Comparison of ENCODE assay signal across 25 mouse cellular contexts in the genomic region with DNA sequence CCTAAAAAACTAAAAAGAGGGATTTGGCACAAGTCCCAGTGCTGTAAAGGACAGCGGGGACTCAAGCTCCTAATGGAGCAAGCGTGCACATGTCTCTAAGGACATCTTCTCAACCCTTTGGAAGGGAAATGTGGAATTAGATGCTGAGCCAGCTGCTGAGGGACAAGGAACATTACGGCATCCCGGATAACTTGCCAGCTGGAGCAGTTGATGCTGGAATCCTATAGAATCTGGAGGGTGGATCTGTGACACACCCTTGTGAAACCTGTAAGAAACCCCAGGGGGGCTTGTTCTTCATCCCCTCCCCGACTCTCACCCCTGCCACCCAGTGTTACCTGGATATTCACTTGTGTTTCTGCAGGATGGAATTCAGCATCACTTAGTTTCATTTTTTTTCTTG. TPM values are rescaled to one million over a fixed set of nuclear protein-coding genes. Genes with fewer than 3 reads are reported as not detected.
DNase-seq lines count a peak whose midpoint lies in the region; ATAC-seq and TF ChIP-seq lines count a peak whose summit lies in the region.
"Had no signal": no experiment of that assay in that cellular context is flagged by ENCODE, and none has a peak within 500 bp of the region (broad histone marks: within the 10 kb centered on the region; RNA-seq: fewer than 3 reads in every experiment).

No protein-coding gene starts in this region.

- no peak overlapping the region for H3K9ac ChIP-seq in lung, postnatal 0 days (replicated peaks; ENCODE audit: low read depth)
- H3K9ac ChIP-seq: hindbrain, embryonic 13.5 days; kidney, embryonic 15.5 days; midbrain, embryonic 15.5 days; neural tube, embryonic 13.5 days; stomach, embryonic 15.5 days had no signal

- TF ChIP-seq EP300 in lung, postnatal 0 days (IDR thresholded peaks at IDR 0.05): no peak

- ATAC-seq in lung, postnatal 0 days: no peak
- ATAC-seq: forebrain, embryonic 16.5 days; midbrain, embryonic 15.5 days; Patski had no signal

- 74% methylated on average over 5 of the region's 5 CpGs for WGBS in lung, postnatal 0 days

- no peak overlapping the region for H3K4me3 ChIP-seq in gastrocnemius, adult 2 months
- H3K4me3 ChIP-seq in lung, postnatal 0 days (ENCODE audit: low read depth, low read length): no peak overlapping the region
- H3K4me3 ChIP-seq: forebrain, embryonic 10.5 days; hindbrain, embryonic 13.5 days; kidney, embryonic 15.5 days; midbrain, embryonic 15.5 days; myocyte; neural tube, embryonic 13.5 days; stomach, embryonic 15.5 days had no signal

- no peaks in the 10 kb centered on the region for H3K9me3 ChIP-seq in lung, postnatal 0 days (ENCODE audit: low read length)
- H3K9me3 ChIP-seq: forebrain, embryonic 10.5 days; hindbrain, embryonic 13.5 days; kidney, embryonic 15.5 days; midbrain, embryonic 15.5 days; neural tube, embryonic 13.5 days; stomach, embryonic 15.5 days had no signal

- H3K4me2 ChIP-seq in lung, postnatal 0 days (replicated peaks; ENCODE audit: low read depth, low read length): no peak overlapping the region
- H3K4me2 ChIP-seq: hindbrain, embryonic 13.5 days; kidney, embryonic 15.5 days; midbrain, embryonic 15.5 days; neural tube, embryonic 13.5 days; stomach, embryonic 15.5 days had no signal

- DNase-seq in frontal cortex, postnatal 36 days (ENCODE audit: low spot score in 2 of 2): peak; percentile 3 to 24
- DNase-seq in frontal cortex, adult 2 months (ENCODE audit: extremely low spot score in 1 of 2, low spot score in 1 of 2): no peak
- DNase-seq in left cerebral cortex, postnatal 36 days (ENCODE audit: low spot score in 2 of 2): peak; percentile 5 to 21
- no peak for DNase-seq in left cerebral cortex, postnatal 4 days
- peak; percentile 52 for DNase-seq in gastrocnemius, adult 2 months
- DNase-seq in heart, postnatal 10 days: peak; percentile 39 to 42
- DNase-seq in adrenal gland, adult (ENCODE audit: inconsistent age in 2 of 2, low spot score in 1 of 2): no peak
- no peak for DNase-seq in lung, postnatal 0 days (ENCODE audit: low spot score)
- DNase-seq: adrenal gland, adult 8-10 months; cerebellum, adult 8-10 months; kidney, adult 11 months; kidney, postnatal 36 days; liver; retina, postnatal 1 day; thymus, postnatal 25 days had no signal

- no peaks in the 10 kb centered on the region for H3K36me3 ChIP-seq in lung, postnatal 0 days (ENCODE audit: insufficient read depth, low read length)
- H3K36me3 ChIP-seq: forebrain, embryonic 10.5 days; hindbrain, embryonic 13.5 days; kidney, embryonic 15.5 days; midbrain, embryonic 15.5 days; neural tube, embryonic 13.5 days; stomach, embryonic 15.5 days had no signal

- no peaks in the 10 kb centered on the region for H3K27me3 ChIP-seq in lung, postnatal 0 days (replicated peaks; ENCODE audit: insufficient read depth, low read length)
- H3K27me3 ChIP-seq: stomach, embryonic 15.5 days had no signal

- peaks cover 11% of the 10 kb centered on the region; the same call in 1 of the 2 replicates for H3K4me1 ChIP-seq in lung, postnatal 0 days (ENCODE audit: insufficient read depth, low read depth, low read length)

- intact Hi-C loops in left cerebral cortex, postnatal 36 days (cut with DNase I): no loop called here
- intact Hi-C loops in left cerebral cortex, postnatal 4 days (cut with DNase I): no loop called here
- intact Hi-C loops in gastrocnemius, adult 2 months (cut with DNase I): no loop called here
- intact Hi-C loops in heart, postnatal 10 days (cut with DNase I): no loop called here

- H3K27ac ChIP-seq in gastrocnemius, adult 2 months: no peak overlapping the region
- no peak overlapping the region for H3K27ac ChIP-seq in lung, postnatal 0 days (ENCODE audit: low read length)
- H3K27ac ChIP-seq: forebrain, embryonic 10.5 days; hindbrain, embryonic 13.5 days; kidney, embryonic 15.5 days; macrophage; midbrain, embryonic 15.5 days; neural tube, embryonic 13.5 days; stomach, embryonic 15.5 days had no signal

- TF ChIP-seq CTCF in gastrocnemius, adult 2 months (IDR thresholded peaks at IDR 0.05): no peak
- TF ChIP-seq CTCF in lung, postnatal 0 days (IDR thresholded peaks at IDR 0.05): no peak

RNA-seq across cellular contexts. Expression of a gene that starts 4.0 kb away (rescaled TPM):
- 0.25 and 0.34 TPM in 2 replicates for polyA plus RNA-seq in frontal cortex, adult 2 months (2012; rRNA removed)
- total RNA-seq in left cerebral cortex, postnatal 36 days (2021): under 1 TPM; 0.10 to 0.34 TPM
- 1 to 10 TPM in 1 of 2 experiments, under 1 TPM in 1; 0.76 to 1.2 TPM for total RNA-seq in left cerebral cortex, postnatal 4 days (2021)
- total RNA-seq in gastrocnemius, adult 2 months (2021): under 1 TPM; 0.59 to 0.66 TPM
- total RNA-seq in heart, postnatal 10 days (2021): under 1 TPM; 0.67 to 0.99 TPM
- polyA plus RNA-seq in lung, postnatal 0 days (2015; fragmentation: Nextera tagmentation; extraction: Ambion mirVana): 3.0 and 3.4 TPM in 2 replicates
- polyA plus RNA-seq: myocyte, Patski had no signal

Comparison
In these comparisons a context has a peak if more than half of its experiments do, and no peak if none do; other contexts are left out.
1. DNase-seq: peak in frontal cortex, postnatal 36 days (2 of 2), left cerebral cortex, postnatal 36 days (2 of 2), gastrocnemius, adult 2 months (single experiment) and heart, postnatal 10 days (2 of 2); none in frontal cortex, adult 2 months (0 of 2), left cerebral cortex, postnatal 4 days (single experiment), adrenal gland, adult (0 of 2) and lung, postnatal 0 days (single experiment).